Mouse (Mus musculus): ENCODE data around the gene Alox8. TPM values are rescaled to one million over a fixed set of nuclear protein-coding genes. Genes with fewer than 3 reads are reported as not detected.

The Alox8 gene
- total RNA-seq, 2 experiments from 2014 or later, result 8.6 to 10.1 TPM

GRCm38 (mm10) chr11:69185031-69185430, 12.6 kb downstream of the Alox8 start:
- DNase-seq (ENCODE audit: low spot score in 2 of 2), result no peak

- no peak for DNase-seq (ENCODE audit: low spot score in 2 of 2)
Measured at GRCm38 (mm10) chr11:69180120-69180519, 17.5 kb downstream of the Alox8 start.

- DNase-seq (ENCODE audit: low spot score in 2 of 2), result no peak
Measured at GRCm38 (mm10) chr11:69179512-69179911, 18.1 kb downstream of the Alox8 start.

GRCm38 (mm10) chr11:69178525-69178924, 19.1 kb downstream of the Alox8 start:
- no peak for DNase-seq (ENCODE audit: low spot score in 2 of 2)

GRCm38 (mm10) chr11:69174722-69175121, 22.9 kb downstream of the Alox8 start:
- DNase-seq (ENCODE audit: low spot score in 2 of 2), result no peak

GRCm38 (mm10) chr11:69172606-69173005, 25.0 kb downstream of the Alox8 start:
- no peak for DNase-seq (ENCODE audit: low spot score in 2 of 2)

- DNase-seq (ENCODE audit: low spot score in 2 of 2), result peak; percentile 33 to 59
Measured at GRCm38 (mm10) chr11:69171626-69172025, 26.0 kb downstream of the Alox8 start.

- DNase-seq (ENCODE audit: low spot score in 2 of 2), result peak; percentile 49 to 57
Measured at GRCm38 (mm10) chr11:69169313-69169712, 28.3 kb downstream of the Alox8 start.

GRCm38 (mm10) chr11:69156800-69157199, 40.8 kb downstream of the Alox8 start, which contains the start of gene Alox12b:
Alox12b (plus strand) TSS chr11:69156989.
- DNase-seq (ENCODE audit: low spot score in 2 of 2), result no peak

GRCm38 (mm10) chr11:69155351-69155750, 42.3 kb downstream of the Alox8 start:
- no peak for DNase-seq (ENCODE audit: low spot score in 2 of 2)

- DNase-seq (ENCODE audit: low spot score in 2 of 2), result peak in 1 of 2 experiments; percentile 75
Measured at GRCm38 (mm10) chr11:69153831-69154230, 43.8 kb downstream of the Alox8 start.

- DNase-seq (ENCODE audit: low spot score in 2 of 2), result no peak
Measured at GRCm38 (mm10) chr11:69151004-69151403, 46.6 kb downstream of the Alox8 start.

GRCm38 (mm10) chr11:69150444-69150843, 47.2 kb downstream of the Alox8 start:
- peak in 1 of 2 experiments; percentile 79 for DNase-seq (ENCODE audit: low spot score in 2 of 2)

- DNase-seq (ENCODE audit: low spot score in 2 of 2), result no peak
Measured at GRCm38 (mm10) chr11:69149728-69150127, 47.9 kb downstream of the Alox8 start.

GRCm38 (mm10) chr11:69148451-69148960, 49.1 kb downstream of the Alox8 start:
- no peak for DNase-seq (ENCODE audit: low spot score in 2 of 2)

- peak; percentile 41 to 70 for DNase-seq (ENCODE audit: low spot score in 2 of 2)
Measured at GRCm38 (mm10) chr11:69147546-69147945, 50.1 kb downstream of the Alox8 start.

GRCm38 (mm10) chr11:69135361-69135760, 62.3 kb downstream of the Alox8 start:
- DNase-seq (ENCODE audit: low spot score in 2 of 2), result no peak

GRCm38 (mm10) chr11:69134622-69134968, 63.0 kb downstream of the Alox8 start:
- DNase-seq (ENCODE audit: low spot score in 2 of 2), result no peak

Other genes with a start within 250 kb of the Alox8 start
- 1 to 10 TPM; 9.3 to 9.6 TPM for gene Arhgef15, start 240.4 kb downstream of the Alox8 start, total RNA-seq (2021)
- 1 to 10 TPM; 4.2 to 5.3 TPM for gene Slc25a35, start 229.7 kb downstream of the Alox8 start, total RNA-seq (2021)
- gene Rangrf, start 222.7 kb downstream of the Alox8 start, total RNA-seq (2021), result 10 to 100 TPM; 16.9 to 19.4 TPM
- gene Pfas, start 189.4 kb downstream of the Alox8 start, total RNA-seq (2021), result 10 to 100 TPM; 22.1 to 23.4 TPM
- 10 to 100 TPM; 34.3 to 39.2 TPM for gene Ctc1, start 181.9 kb downstream of the Alox8 start, total RNA-seq (2021)
- not detected for gene Aurkb, start 152.2 kb downstream of the Alox8 start, total RNA-seq (2021)
- 10 to 100 TPM; 32.9 to 36.4 TPM for gene Borcs6, start 138.1 kb downstream of the Alox8 start, total RNA-seq (2021)
- gene Tmem107, start 127.0 kb downstream of the Alox8 start, total RNA-seq (2021), result 10 to 100 TPM; 15.2 to 21.0 TPM
- gene Vamp2, start 109.4 kb downstream of the Alox8 start, total RNA-seq (2021), result 1,000 to 10,000 TPM in 1 of 2 experiments, 100 to 1,000 TPM in 1; 995 to 1,010 TPM
- 100 to 1,000 TPM in 1 of 2 experiments, 10 to 100 TPM in 1; 92.9 to 115 TPM for gene Per1, start 102.6 kb downstream of the Alox8 start, total RNA-seq (2021)
- 1 to 10 TPM; 1.1 to 1.6 TPM for gene Hes7, start 77.4 kb downstream of the Alox8 start, total RNA-seq (2021)
- 1 to 10 TPM; 1.3 to 1.6 TPM for gene 9130213A22Rik, start 75.3 kb downstream of the Alox8 start, total RNA-seq (2021)
- 1 to 10 TPM; 8.6 to 9.1 TPM for gene Aloxe3, start 71.9 kb downstream of the Alox8 start, total RNA-seq (2021)
- 10 to 100 TPM; 10.7 to 18.4 TPM for gene Alox12b, start 40.9 kb downstream of the Alox8 start, total RNA-seq (2021)
- gene Gucy2e, start 39.2 kb upstream of the Alox8 start, total RNA-seq (2021), result 1 to 10 TPM; 1.5 to 1.6 TPM
- gene Cntrob, start 125.9 kb upstream of the Alox8 start, total RNA-seq (2021), result 10 to 100 TPM; 13.5 to 14.1 TPM
- 10 to 100 TPM; 51.4 to 59.8 TPM for gene Trappc1, start 126.1 kb upstream of the Alox8 start, total RNA-seq (2021)
- gene Kcnab3, start 128.4 kb upstream of the Alox8 start, total RNA-seq (2021), result 10 to 100 TPM; 21.0 to 25.8 TPM
- 100 to 1,000 TPM; 124 to 132 TPM for gene Rnf227, start 142.6 kb upstream of the Alox8 start, total RNA-seq (2021)
- gene Chd3, start 171.6 kb upstream of the Alox8 start, total RNA-seq (2021), result 100 to 1,000 TPM; 531 to 556 TPM
- gene Naa38, start 197.6 kb upstream of the Alox8 start, total RNA-seq (2021), result 100 to 1,000 TPM; 107 to 123 TPM
- gene Cyb5d1, start 197.8 kb upstream of the Alox8 start, total RNA-seq (2021), result 10 to 100 TPM; 47.8 to 51.2 TPM
- gene Tmem88, start 200.4 kb upstream of the Alox8 start, total RNA-seq (2021), result 1 to 10 TPM; 2.5 to 2.7 TPM
- 10 to 100 TPM; 35.7 to 39.3 TPM for gene Kdm6b, start 215.8 kb upstream of the Alox8 start, total RNA-seq (2021)